Mouse (Mus musculus): ENCODE measurements at regions not wholly inside any gene's neighbourhood (a gene's known extent, or its start where the extent isn't known, plus 50 kb on each side); places are given as distances from the start of the nearest gene placed in this dataset.

DNA sequence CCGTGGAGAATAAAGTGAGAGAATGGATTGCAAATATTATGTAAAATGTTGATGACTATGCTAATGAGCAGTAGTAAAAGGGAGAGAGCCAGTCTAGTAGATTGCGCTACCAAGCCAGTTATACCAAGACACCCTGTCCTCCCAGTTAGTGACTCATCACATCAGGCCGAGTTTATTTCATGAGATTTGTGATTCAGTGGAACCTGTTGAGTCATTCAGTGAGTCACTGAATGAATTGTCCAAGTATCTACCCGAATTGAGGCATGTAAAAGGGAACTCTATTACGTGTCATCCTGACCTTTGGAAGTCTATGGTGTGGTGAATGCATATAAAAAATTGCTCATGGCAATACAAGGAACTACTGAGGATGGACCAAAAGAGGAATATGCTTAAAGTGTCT lies 504.3 kb upstream of the Fam160b2 start:
- Histone ChIP-seq H3K4me2 (replicated peaks) (no peak overlapping the region), H3K9me3 (ENCODE audit: control insufficient read depth, low read length) (no peaks in the 10 kb centered on the region), H3K27ac (no peak overlapping the region), H3K27me3 (ENCODE audit: control insufficient read depth, insufficient read depth, low read length) (no peaks in the 10 kb centered on the region), H3K9ac (no peak overlapping the region), H3K4me3 (replicated peaks; ENCODE audit: low read length) (no peak overlapping the region), H3K4me1 (replicated peaks; ENCODE audit: control insufficient read depth, insufficient read depth, low read length) (no peaks in the 10 kb centered on the region), H3K36me3 (replicated peaks; ENCODE audit: control insufficient read depth, insufficient read depth) (no peaks in the 10 kb centered on the region)
- ATAC-seq (ENCODE audit: low FRiP score) (no peak), DNase-seq (ENCODE audit: low spot score) (no peak)
- WGBS: 88% methylated on average over 5 of the region's 5 CpGs

DNA sequence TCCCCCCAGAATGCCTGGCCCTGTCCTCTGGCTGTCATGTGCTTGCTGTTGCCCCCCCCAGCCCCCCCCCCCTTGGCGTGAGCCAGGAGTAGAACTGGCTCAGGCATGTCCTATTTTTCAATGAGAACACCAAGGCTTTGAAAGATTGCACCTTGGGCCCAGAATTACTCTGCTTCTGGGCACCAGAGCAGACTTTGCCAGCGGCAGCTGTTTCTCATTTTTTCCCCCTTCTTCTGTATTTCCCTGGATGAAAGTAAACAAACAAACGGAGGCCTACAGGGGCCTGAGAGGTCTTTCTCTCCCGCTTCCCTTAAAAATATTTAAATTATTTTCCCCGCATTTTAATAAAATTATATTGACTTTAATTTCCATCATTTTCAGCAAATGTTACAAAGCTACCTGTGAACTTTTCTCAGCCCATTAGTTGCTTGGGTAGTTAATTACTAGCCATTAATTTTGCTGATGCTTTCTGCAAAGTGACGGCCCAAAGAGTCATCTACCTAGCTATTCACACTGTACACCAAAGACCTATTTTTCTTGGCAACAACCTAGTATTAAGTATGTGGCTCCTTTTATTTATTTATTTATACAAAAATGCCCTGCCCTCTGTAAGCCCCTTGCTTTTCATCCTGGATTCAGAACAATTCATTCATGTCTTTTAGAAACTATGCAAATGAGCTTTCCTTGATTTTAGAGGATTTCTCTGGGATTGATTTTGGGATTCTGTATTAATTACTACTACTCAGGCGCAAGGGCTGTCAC lies 496.2 kb upstream of the Fam160b2 start:
- ATAC-seq (ENCODE audit: low FRiP score) (peak; percentile 8; the same call in 1 of the 2 replicates), DNase-seq (ENCODE audit: low spot score) (no peak)
- no peaks in the 10 kb centered on the region for H3K27me3 ChIP-seq (ENCODE audit: control insufficient read depth, insufficient read depth, low read length)
- no peak overlapping the region for H3K27ac ChIP-seq
- no peak overlapping the region for H3K4me3 ChIP-seq (replicated peaks; ENCODE audit: low read length)
- 73% methylated on average over 7 of the region's 7 CpGs for WGBS
- no peak overlapping the region for H3K4me2 ChIP-seq (replicated peaks)
- H3K9me3 ChIP-seq (ENCODE audit: control insufficient read depth, low read length): no peaks in the 10 kb centered on the region
- no peaks in the 10 kb centered on the region for H3K4me1 ChIP-seq (replicated peaks; ENCODE audit: control insufficient read depth, insufficient read depth, low read length)
- H3K36me3 ChIP-seq (replicated peaks; ENCODE audit: control insufficient read depth, insufficient read depth): no peaks in the 10 kb centered on the region
- H3K9ac ChIP-seq: no peak overlapping the region

DNA sequence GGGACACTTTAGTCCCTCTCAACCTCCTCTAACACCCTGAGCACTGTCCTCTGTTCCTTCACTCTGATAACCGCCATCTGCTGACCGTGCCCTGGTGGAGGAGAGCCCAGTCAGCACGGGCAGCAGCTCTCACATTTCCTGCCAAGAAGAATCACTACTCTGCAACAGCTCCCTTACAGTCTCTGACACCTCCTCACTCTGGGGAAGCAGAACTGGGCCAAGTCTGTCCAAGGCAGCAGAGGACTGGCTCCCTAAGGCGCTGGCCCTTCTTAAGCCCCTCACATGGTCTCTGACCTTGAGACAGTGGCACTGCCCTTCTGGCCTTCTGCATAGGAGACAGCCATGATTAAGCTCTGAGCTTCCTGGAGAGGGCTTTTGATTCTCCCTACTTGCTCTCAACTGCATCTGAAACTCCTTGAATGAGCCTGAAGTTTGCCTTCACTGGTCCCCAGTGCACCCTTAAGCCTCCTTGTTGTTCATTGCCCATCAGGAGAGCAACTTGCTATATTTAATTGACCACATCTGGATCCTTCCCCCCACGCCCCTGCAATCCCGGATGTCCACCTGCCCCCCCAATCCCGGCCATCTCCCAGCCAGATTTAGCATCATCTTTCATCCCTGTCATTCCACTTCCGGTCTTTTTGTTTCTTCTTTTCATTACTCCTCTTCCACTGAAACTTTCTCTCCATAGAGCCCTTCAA lies 493.1 kb upstream of the Fam160b2 start:
- 74% methylated on average over 8 of the region's 8 CpGs for WGBS
- no peaks in the 10 kb centered on the region for H3K36me3 ChIP-seq (replicated peaks; ENCODE audit: control insufficient read depth, insufficient read depth)
- H3K27ac ChIP-seq: no peak overlapping the region
- no peaks in the 10 kb centered on the region for H3K27me3 ChIP-seq (ENCODE audit: control insufficient read depth, insufficient read depth, low read length)
- no peak overlapping the region for H3K9ac ChIP-seq
- DNase-seq (ENCODE audit: low spot score) (no peak), ATAC-seq (ENCODE audit: low FRiP score) (no peak)
- no peak overlapping the region for H3K4me3 ChIP-seq (replicated peaks; ENCODE audit: low read length)
- no peaks in the 10 kb centered on the region for H3K4me1 ChIP-seq (replicated peaks; ENCODE audit: control insufficient read depth, insufficient read depth, low read length)
- H3K9me3 ChIP-seq (ENCODE audit: control insufficient read depth, low read length): no peaks in the 10 kb centered on the region
- no peak overlapping the region for H3K4me2 ChIP-seq (replicated peaks)

DNA sequence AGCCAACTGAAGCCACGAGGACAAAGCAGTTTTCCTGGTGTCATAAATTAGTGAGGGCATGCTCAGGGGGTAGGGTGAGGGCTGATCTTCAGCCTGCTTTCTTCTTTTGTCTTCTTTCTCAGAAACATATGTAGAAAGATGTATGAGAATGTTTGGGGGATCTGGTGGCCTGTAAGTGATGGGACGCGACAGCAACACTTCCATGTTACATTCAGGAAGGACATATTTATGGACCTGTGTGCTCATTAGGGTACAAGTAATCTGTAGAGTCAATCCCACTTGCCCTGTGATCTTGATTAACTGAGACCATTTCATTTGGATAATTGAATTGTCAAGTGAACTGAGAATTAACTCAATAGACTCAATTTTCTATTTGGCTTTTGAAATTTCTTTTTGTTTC lies 486.1 kb upstream of the Fam160b2 start:
- no peak overlapping the region for H3K27ac ChIP-seq
- H3K9ac ChIP-seq: no peak overlapping the region
- no peaks in the 10 kb centered on the region for H3K4me1 ChIP-seq (replicated peaks; ENCODE audit: control insufficient read depth, insufficient read depth, low read length)
- no peaks in the 10 kb centered on the region for H3K27me3 ChIP-seq (ENCODE audit: control insufficient read depth, insufficient read depth, low read length)
- no peak overlapping the region for H3K4me3 ChIP-seq (replicated peaks; ENCODE audit: low read length)
- no peak overlapping the region for H3K4me2 ChIP-seq (replicated peaks)
- WGBS: 93% methylated on average over 3 of the region's 3 CpGs
- ATAC-seq (ENCODE audit: low FRiP score) (no peak), DNase-seq (ENCODE audit: low spot score) (no peak)
- no peaks in the 10 kb centered on the region for H3K36me3 ChIP-seq (replicated peaks; ENCODE audit: control insufficient read depth, insufficient read depth)
- H3K9me3 ChIP-seq (ENCODE audit: control insufficient read depth, low read length): no peaks in the 10 kb centered on the region

DNA sequence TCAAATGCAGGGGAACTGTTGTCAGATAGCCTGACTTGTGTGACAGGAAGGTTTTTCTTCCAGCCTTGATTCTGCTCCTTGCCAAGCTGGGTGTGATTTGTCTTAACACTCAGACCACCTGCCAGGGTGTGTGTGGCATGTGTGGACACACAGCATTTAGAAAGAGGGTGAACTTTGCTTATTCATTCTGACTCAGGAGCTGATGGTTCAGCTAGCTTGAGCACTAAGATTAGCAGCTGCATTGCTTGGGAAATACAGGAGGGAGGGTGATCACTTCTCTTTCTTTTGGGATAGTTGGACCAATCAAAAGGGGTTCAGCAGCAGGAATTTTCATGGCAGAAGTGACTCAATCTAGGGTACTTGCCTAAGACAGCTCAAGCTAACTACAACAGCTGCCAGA lies 482.7 kb upstream of the Fam160b2 start:
- Histone ChIP-seq H3K4me1 (replicated peaks; ENCODE audit: control insufficient read depth, insufficient read depth, low read length) (no peaks in the 10 kb centered on the region), H3K4me3 (replicated peaks; ENCODE audit: low read length) (no peak overlapping the region), H3K4me2 (replicated peaks) (no peak overlapping the region), H3K27me3 (ENCODE audit: control insufficient read depth, insufficient read depth, low read length) (no peaks in the 10 kb centered on the region), H3K36me3 (replicated peaks; ENCODE audit: control insufficient read depth, insufficient read depth) (no peaks in the 10 kb centered on the region), H3K27ac (no peak overlapping the region), H3K9ac (no peak overlapping the region), H3K9me3 (ENCODE audit: control insufficient read depth, low read length) (no peaks in the 10 kb centered on the region)
- DNase-seq (ENCODE audit: low spot score): no peak
- ATAC-seq (ENCODE audit: low FRiP score): no peak

DNA sequence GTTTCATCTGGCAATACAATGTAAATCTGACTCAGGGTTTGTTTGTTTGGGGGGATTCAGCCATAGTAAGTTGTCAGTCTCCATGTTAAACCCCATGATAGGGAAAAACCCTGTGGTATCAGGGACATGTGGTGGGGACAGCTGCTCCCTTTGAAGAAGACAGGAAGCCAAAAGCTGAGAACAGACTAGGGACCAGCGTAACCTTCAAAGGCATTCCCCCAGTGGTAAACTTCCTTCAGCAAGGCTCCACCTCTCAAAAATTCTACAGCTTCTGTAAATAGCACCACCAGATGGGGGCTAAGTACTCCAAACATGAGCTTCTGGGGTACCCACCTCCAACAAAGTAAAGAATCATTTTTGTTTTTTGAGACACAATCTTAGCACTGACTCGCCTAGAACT lies 476.0 kb upstream of the Fam160b2 start:
- Histone ChIP-seq H3K27me3 (ENCODE audit: control insufficient read depth, insufficient read depth, low read length) (no peaks in the 10 kb centered on the region), H3K9me3 (ENCODE audit: control insufficient read depth, low read length) (no peaks in the 10 kb centered on the region), H3K4me3 (replicated peaks; ENCODE audit: low read length) (no peak overlapping the region), H3K4me1 (replicated peaks; ENCODE audit: control insufficient read depth, insufficient read depth, low read length) (no peaks in the 10 kb centered on the region), H3K27ac (no peak overlapping the region), H3K4me2 (replicated peaks) (no peak overlapping the region), H3K9ac (no peak overlapping the region), H3K36me3 (replicated peaks; ENCODE audit: control insufficient read depth, insufficient read depth) (no peaks in the 10 kb centered on the region)
- DNase-seq (ENCODE audit: low spot score): no peak
- 92% methylated on average over 2 of the region's 2 CpGs for WGBS
- ATAC-seq (ENCODE audit: low FRiP score): no peak

DNA sequence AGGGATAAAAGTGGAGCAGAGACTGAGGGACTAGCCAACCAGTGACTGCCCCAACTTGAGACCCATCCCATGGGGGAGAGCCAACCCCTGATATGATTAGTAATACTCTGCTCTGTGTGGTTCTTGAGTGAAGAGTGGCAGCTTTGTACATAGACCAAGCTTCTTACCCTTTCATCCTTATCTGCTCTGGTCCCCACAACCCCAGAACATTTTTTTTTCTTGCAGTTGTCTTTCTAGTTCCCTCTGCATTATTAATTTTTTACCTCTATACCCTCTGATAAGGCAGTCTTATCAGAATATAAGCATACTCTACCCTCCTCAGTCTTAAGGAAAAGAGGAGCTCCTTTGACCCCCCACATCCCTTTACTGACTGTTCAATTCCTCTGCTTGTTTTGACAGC lies 474.4 kb upstream of the Fam160b2 start:
- Histone ChIP-seq H3K36me3 (replicated peaks; ENCODE audit: control insufficient read depth, insufficient read depth) (no peaks in the 10 kb centered on the region), H3K4me1 (replicated peaks; ENCODE audit: control insufficient read depth, insufficient read depth, low read length) (no peaks in the 10 kb centered on the region), H3K9ac (no peak overlapping the region), H3K27ac (no peak overlapping the region), H3K9me3 (ENCODE audit: control insufficient read depth, low read length) (peaks cover 8% of the 10 kb centered on the region; the same call in 1 of the 2 replicates), H3K27me3 (ENCODE audit: control insufficient read depth, insufficient read depth, low read length) (no peaks in the 10 kb centered on the region), H3K4me3 (replicated peaks; ENCODE audit: low read length) (no peak overlapping the region), H3K4me2 (replicated peaks) (no peak overlapping the region)
- ATAC-seq (ENCODE audit: low FRiP score): no peak
- DNase-seq (ENCODE audit: low spot score): no peak

DNA sequence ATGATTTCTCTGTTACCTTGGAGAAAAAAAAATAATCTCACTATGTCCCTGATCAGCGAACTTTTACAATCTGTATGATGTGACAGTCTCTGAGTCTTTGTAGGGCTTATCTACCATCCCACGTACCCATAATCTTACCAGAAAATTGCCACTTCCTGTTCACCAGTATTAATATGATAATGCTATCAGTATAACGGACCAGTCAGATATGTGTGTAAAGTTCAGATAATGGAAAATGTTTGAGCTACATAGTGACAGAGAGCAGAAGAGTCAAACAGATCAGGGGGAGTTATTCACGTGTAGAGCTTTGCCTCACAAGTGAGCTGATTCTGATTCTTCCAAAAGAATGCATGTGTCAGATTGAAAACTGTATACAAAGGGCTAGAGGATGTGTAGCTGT lies 466.0 kb upstream of the Fam160b2 start:
- no peaks in the 10 kb centered on the region for H3K27me3 ChIP-seq (ENCODE audit: control insufficient read depth, insufficient read depth, low read length)
- 81% methylated on average over 4 of the region's 4 CpGs for WGBS
- no peak overlapping the region for H3K4me3 ChIP-seq (replicated peaks; ENCODE audit: low read length)
- no peak for ATAC-seq (ENCODE audit: low FRiP score)
- peaks cover 8% of the 10 kb centered on the region; the same call in 1 of the 2 replicates for H3K9me3 ChIP-seq (ENCODE audit: control insufficient read depth, low read length)
- H3K4me2 ChIP-seq (replicated peaks): no peak overlapping the region
- H3K4me1 ChIP-seq (replicated peaks; ENCODE audit: control insufficient read depth, insufficient read depth, low read length): no peaks in the 10 kb centered on the region
- H3K36me3 ChIP-seq (replicated peaks; ENCODE audit: control insufficient read depth, insufficient read depth): no peaks in the 10 kb centered on the region
- no peak for DNase-seq (ENCODE audit: low spot score)
- H3K9ac ChIP-seq: no peak overlapping the region
- no peak overlapping the region for H3K27ac ChIP-seq

DNA sequence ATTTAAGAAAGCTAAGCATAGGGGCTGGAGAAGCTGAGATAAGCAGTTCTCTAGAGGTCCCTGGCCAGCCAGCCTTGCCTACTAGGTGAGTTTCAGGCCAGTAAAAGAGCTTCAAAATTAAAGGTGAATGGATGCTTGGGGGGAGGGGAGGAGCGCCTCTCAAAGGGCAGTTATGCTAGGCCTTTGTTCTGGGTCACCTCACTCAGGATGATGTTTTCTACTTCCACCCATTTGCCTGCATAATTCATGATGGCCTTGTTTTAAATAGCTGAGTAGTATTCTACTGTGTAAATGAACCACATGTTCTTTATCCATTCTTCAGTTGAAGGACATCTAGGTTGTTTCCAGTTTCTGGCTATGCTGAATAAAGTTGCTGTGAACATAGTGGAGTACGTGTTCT lies 457.0 kb upstream of the Fam160b2 start:
- no peaks in the 10 kb centered on the region for H3K36me3 ChIP-seq (replicated peaks; ENCODE audit: control insufficient read depth, insufficient read depth)
- 88% methylated on average over 2 of the region's 2 CpGs for WGBS
- no peak overlapping the region for H3K4me2 ChIP-seq (replicated peaks)
- ATAC-seq (ENCODE audit: low FRiP score) (no peak), DNase-seq (ENCODE audit: low spot score) (no peak)
- H3K27ac ChIP-seq: no peak overlapping the region
- H3K27me3 ChIP-seq (ENCODE audit: control insufficient read depth, insufficient read depth, low read length): no peaks in the 10 kb centered on the region
- no peaks in the 10 kb centered on the region for H3K9me3 ChIP-seq (ENCODE audit: control insufficient read depth, low read length)
- H3K4me1 ChIP-seq (replicated peaks; ENCODE audit: control insufficient read depth, insufficient read depth, low read length): no peaks in the 10 kb centered on the region; the same call in 1 of the 2 replicates
- H3K9ac ChIP-seq: no peak overlapping the region
- no peak overlapping the region for H3K4me3 ChIP-seq (replicated peaks; ENCODE audit: low read length)

Measured in hindbrain, embryonic 14.5 days (tissue).